Mouse (Mus musculus) limb, embryonic 14.5 days (tissue): ENCODE data around the gene Fut8. TPM values are rescaled to one million over a fixed set of nuclear protein-coding genes. Genes with fewer than 3 reads are reported as not detected.

Experiments used
- ATAC-seq: fragments of 200-750 bp; cut with Nextera tagmentation; 2 replicates; pipeline ENCODE4 v1.8.0; 2017; ENCODE audit warnings: low read depth, moderate number of reproducible peaks, moderate TSS enrichment; ENCODE audit not compliant: low FRiP score
- DNase-seq: peaks from one replicate; pipeline ENCODE4 v3.0.0-alpha.2; 2015; ENCODE audit warnings: low spot score
- H3K27ac ChIP-seq: fragments of 300-500 bp; sonication (generic); replicated peaks from 2 replicates; pipeline ENCODE4 v1.5.1; 2014; ENCODE audit warnings: low read depth, mild to moderate bottlenecking, low read length, moderate library complexity, mixed read lengths
- H3K27me3 ChIP-seq: fragments of 300-500 bp; sonication (generic); 2 replicates; pipeline ENCODE4 v1.6.1; 2014; ENCODE audit warnings: low read length, mixed read lengths; ENCODE audit not compliant: control insufficient read depth, insufficient read depth
- H3K36me3 ChIP-seq: fragments of 300-500 bp; sonication (generic); 2 replicates; pipeline ENCODE4 v1.6.1; 2014; ENCODE audit warnings: mild to moderate bottlenecking, low read length, moderate library complexity, mixed read lengths; ENCODE audit not compliant: control insufficient read depth, insufficient read depth
- H3K4me1 ChIP-seq: fragments of 300-500 bp; sonication (generic); 2 replicates; pipeline ENCODE4 v1.6.1; 2014; ENCODE audit warnings: antibody characterized with exemption, low read length, mixed read lengths; ENCODE audit not compliant: control insufficient read depth, insufficient read depth
- H3K4me2 ChIP-seq: fragments of 300-500 bp; sonication (generic); replicated peaks from 2 replicates; pipeline ENCODE4 v1.6.1; 2014; ENCODE audit warnings: low read depth, mild to moderate bottlenecking, low read length, moderate library complexity; ENCODE audit not compliant: severe bottlenecking
- H3K4me3 ChIP-seq: fragments of 300-500 bp; sonication (generic); replicated peaks from 2 replicates; pipeline ENCODE4 v1.5.1; 2014; ENCODE audit warnings: low read length
- H3K9ac ChIP-seq: fragments of 300-500 bp; sonication (generic); 2 replicates; pipeline ENCODE4 v1.6.1; 2014; ENCODE audit warnings: mild to moderate bottlenecking, low read depth, low read length, moderate library complexity; ENCODE audit not compliant: severe bottlenecking
- H3K9me3 ChIP-seq: fragments of 300-500 bp; sonication (generic); 2 replicates; pipeline ENCODE4 v1.6.1; 2016; ENCODE audit warnings: low read length; ENCODE audit not compliant: control insufficient read depth
- POLR2A ChIP-seq: fragments of 200-500 bp; IDR thresholded peaks from 2 replicates; pipeline ENCODE4 v1.8.0; 2012; ENCODE audit warnings: inconsistent platforms, mild to moderate bottlenecking, moderate library complexity, borderline replicate concordance; ENCODE audit not compliant: insufficient read depth, insufficient read length; ENCODE audit errors: extremely low read depth
- WGBS: fragments of 180-500 bp; shearing (Covaris S2); extraction: QIAGEN DNeasy Blood & Tissue Kit; methylation state at CpG from one replicate; pipeline ENCODE4 v1.1.7; 2014; 5-methylcytosine and 5-hydroxymethylcytosine counted together
- polyA plus RNA-seq, 2 experiments: library from polyadenylated mRNA; depleted of rRNA in 1 of 2; stranded (reverse) in 1 of 2; unstranded in 1 of 2; fragments of >200 nt; fragmentation: Nextera tagmentation in 1 of 2; extraction: Ambion mirVana in 1 of 2; gene quantifications; 2 replicates each; pipeline versions ENCODE4 v1.2.1 to v1.2.3; 2012 to 2014

Gene Fut8
- polyA plus RNA-seq, 2 experiments: 14.0 to 27.8 TPM

- DNase-seq (no peak), ATAC-seq (no peak)
- Histone ChIP-seq H3K27me3 (no peaks in the 10 kb centered on the region), H3K4me1 (no peaks in the 10 kb centered on the region), H3K4me2 (no peak overlapping the region), H3K9ac (no peak overlapping the region), H3K4me3 (no peak overlapping the region), H3K9me3 (no peaks in the 10 kb centered on the region), H3K36me3 (no peaks in the 10 kb centered on the region), H3K27ac (no peak overlapping the region)
- no peak for TF ChIP-seq POLR2A
- 84% methylated on average over 6 of the region's 6 CpGs for WGBS
These were observed 15.6 kb upstream of the Fut8 start for GRCm38 (mm10) chr12:77222272-77222874.

GRCm38 (mm10) chr12:77223595-77223994 lies 14.3 kb upstream of the Fut8 start:
- TF ChIP-seq POLR2A: no peak
- ATAC-seq: no peak
- 83% methylated on average over 3 of the region's 3 CpGs for whole genome bisulfite sequencing

GRCm38 (mm10) chr12:77224121-77224520 lies 13.8 kb upstream of the Fut8 start:
- H3K27me3 ChIP-seq: no peaks in the 10 kb centered on the region
- H3K9me3 ChIP-seq: no peaks in the 10 kb centered on the region
- ATAC-seq (no peak), DNase-seq (no peak)
- no peak overlapping the region for H3K27ac ChIP-seq
- H3K36me3 ChIP-seq: no peaks in the 10 kb centered on the region
- no peak for TF ChIP-seq POLR2A
- no peak overlapping the region for H3K9ac ChIP-seq
- no peak overlapping the region for H3K4me2 ChIP-seq
- H3K4me1 ChIP-seq: no peaks in the 10 kb centered on the region
- 82% methylated on average over 4 of the region's 4 CpGs for WGBS
- no peak overlapping the region for H3K4me3 ChIP-seq

More at GRCm38 (mm10) chr12:77223595-77223994, 14.3 kb upstream of the Fut8 start:
- Histone ChIP-seq H3K9me3 (no peaks in the 10 kb centered on the region), H3K27ac (no peak overlapping the region), H3K4me1 (no peaks in the 10 kb centered on the region), H3K9ac (no peak overlapping the region), H3K36me3 (no peaks in the 10 kb centered on the region), H3K27me3 (no peaks in the 10 kb centered on the region), H3K4me2 (no peak overlapping the region), H3K4me3 (no peak overlapping the region)
- DNase-seq: no peak

- ATAC-seq (no peak), DNase-seq (no peak)
- Histone ChIP-seq H3K4me3 (no peak overlapping the region), H3K9ac (no peak overlapping the region), H3K36me3 (no peaks in the 10 kb centered on the region), H3K27me3 (no peaks in the 10 kb centered on the region), H3K27ac (no peak overlapping the region), H3K9me3 (no peaks in the 10 kb centered on the region), H3K4me1 (no peaks in the 10 kb centered on the region), H3K4me2 (no peak overlapping the region)
- no peak for TF ChIP-seq POLR2A
- 75% methylated on average over 4 of the region's 4 CpGs for WGBS
These were observed 13.0 kb upstream of the Fut8 start for GRCm38 (mm10) chr12:77224891-77225290.

GRCm38 (mm10) chr12:77225727-77226126 lies 12.2 kb upstream of the Fut8 start:
- H3K4me2 ChIP-seq: no peak overlapping the region
- no peak overlapping the region for H3K4me3 ChIP-seq
- WGBS: 75% methylated on average over 3 of the region's 3 CpGs
- TF ChIP-seq POLR2A: no peak
- no peaks in the 10 kb centered on the region for H3K4me1 ChIP-seq
- H3K9me3 ChIP-seq: no peaks in the 10 kb centered on the region
- no peak overlapping the region for H3K27ac ChIP-seq
- no peaks in the 10 kb centered on the region for H3K36me3 ChIP-seq
- DNase-seq (no peak), ATAC-seq (no peak)
- H3K27me3 ChIP-seq: no peaks in the 10 kb centered on the region
- H3K9ac ChIP-seq: no peak overlapping the region
